Mouse (Mus musculus) liver, adult 2 months (tissue): ENCODE results near the gene Ssna1. TPM values are rescaled to one million over a fixed set of nuclear protein-coding genes. Genes with fewer than 3 reads are reported as not detected.
A peak's percentile ranks its signal among the peaks of the same experiment; 100 is the strongest.

Experiments
- DNase-seq: peaks from one replicate; pipeline ENCODE4 v3.0.0-alpha.2; 2011; ENCODE audit warnings: low read depth, low spot score; ENCODE audit errors: extremely low read depth
- H3K27ac ChIP-seq: fragments of 200-500 bp; replicated peaks from 2 replicates; pipeline ENCODE4 v1.5.1; 2012; ENCODE audit warnings: low read depth, mild to moderate bottlenecking, control low read depth, inconsistent platforms, low read length; ENCODE audit not compliant: insufficient read depth
- H3K27me3 ChIP-seq: fragments of 200-500 bp; 2 replicates; pipeline ENCODE4 v1.6.1; 2012; ENCODE audit warnings: mild to moderate bottlenecking, moderate library complexity, low read length, inconsistent platforms; ENCODE audit not compliant: control insufficient read depth, insufficient read depth
- H3K36me3 ChIP-seq: fragments of 200-500 bp; 2 replicates; pipeline ENCODE4 v1.6.1; 2012; ENCODE audit warnings: low read length, inconsistent platforms; ENCODE audit not compliant: control insufficient read depth, insufficient read depth
- H3K4me1 ChIP-seq: fragments of 200-500 bp; 2 replicates; pipeline ENCODE4 v1.6.1; 2011; ENCODE audit warnings: low read length; ENCODE audit not compliant: control insufficient read depth, insufficient read depth
- H3K4me3 ChIP-seq: fragments of 200-500 bp; 2 replicates; pipeline ENCODE4 v1.5.1; 2011; ENCODE audit warnings: low read depth, mild to moderate bottlenecking, control low read depth, low read length, moderate library complexity; ENCODE audit not compliant: insufficient read depth
- H3K79me2 ChIP-seq: fragments of 200-500 bp; 2 replicates; pipeline ENCODE4 v1.6.1; 2012; ENCODE audit warnings: inconsistent platforms, mild to moderate bottlenecking, low read length, moderate library complexity; ENCODE audit not compliant: control insufficient read depth, insufficient read depth
- H3K9ac ChIP-seq: fragments of 200-500 bp; 2 replicates; pipeline ENCODE4 v1.6.1; 2012; ENCODE audit warnings: low read depth, mild to moderate bottlenecking, control low read depth, inconsistent platforms, low read length
- CTCF ChIP-seq: fragments of 200-500 bp; IDR thresholded peaks from 2 replicates; pipeline ENCODE4 v1.5.1; 2011; ENCODE audit warnings: low read depth, low read length, control low read depth
- POLR2A ChIP-seq: fragments of 200-500 bp; IDR thresholded peaks from 2 replicates; pipeline ENCODE4 v1.6.1; 2011; ENCODE audit warnings: low read length, control low read depth; ENCODE audit not compliant: insufficient read depth; ENCODE audit errors: extremely low read depth
- WGBS: fragments of 180-500 bp; shearing (Covaris S2); methylation state at CpG from one replicate; pipeline ENCODE4 v1.1.7; 2018; 5-methylcytosine and 5-hydroxymethylcytosine counted together
- polyA plus RNA-seq: library from polyadenylated mRNA; depleted of rRNA; stranded (reverse); fragments of >200 nt; gene quantifications from 2 replicates; pipeline ENCODE4 v1.2.3, GENCODE M21; 2012
- total RNA-seq: library from RNA; depleted of rRNA; stranded (reverse); fragments of >200 nt; gene quantifications from 2 replicates; pipeline ENCODE4 v1.2.3, GENCODE M21; 2014

Ssna1 gene
- total and polyA plus RNA-seq, 2 experiments, result 17.6 to 25.5 TPM

DNA sequence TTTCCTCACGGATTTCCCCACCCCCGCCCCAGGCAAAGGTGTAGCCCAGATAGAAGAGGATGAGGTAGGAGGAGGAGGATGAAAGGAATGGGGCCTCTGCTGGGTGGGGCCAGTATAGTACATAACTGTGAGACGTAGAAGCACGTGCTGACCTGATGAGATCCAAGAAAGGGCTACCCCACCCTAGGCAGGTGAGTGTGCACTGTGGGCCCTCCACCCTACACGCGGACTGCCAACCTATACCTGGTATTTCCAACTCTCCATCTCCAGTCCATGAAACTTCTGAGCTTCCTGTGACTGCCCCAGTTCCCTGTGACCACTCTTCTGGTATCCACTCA lies 30.8 kb downstream of the Ssna1 start:
- 17% methylated on average over 6 of the region's 6 CpGs for WGBS
- H3K36me3 ChIP-seq, result no peaks in the 10 kb centered on the region
- no peak for DNase-seq
- H3K27ac ChIP-seq, result no peak overlapping the region
- H3K4me1 ChIP-seq, result peaks cover 4% of the 10 kb centered on the region; the same call in 1 of the 2 replicates
- H3K27me3 ChIP-seq, result 0 out of 2 replicates have a peak, but pooled peaks cover 7% of the 10 kb centered on the region
- no peak overlapping the region for H3K9ac ChIP-seq
- TF ChIP-seq POLR2A (no peak), CTCF (no peak)
- no peak overlapping the region for H3K4me3 ChIP-seq
- H3K79me2 ChIP-seq, result no peaks in the 10 kb centered on the region; the same call in 1 of the 2 replicates

DNA sequence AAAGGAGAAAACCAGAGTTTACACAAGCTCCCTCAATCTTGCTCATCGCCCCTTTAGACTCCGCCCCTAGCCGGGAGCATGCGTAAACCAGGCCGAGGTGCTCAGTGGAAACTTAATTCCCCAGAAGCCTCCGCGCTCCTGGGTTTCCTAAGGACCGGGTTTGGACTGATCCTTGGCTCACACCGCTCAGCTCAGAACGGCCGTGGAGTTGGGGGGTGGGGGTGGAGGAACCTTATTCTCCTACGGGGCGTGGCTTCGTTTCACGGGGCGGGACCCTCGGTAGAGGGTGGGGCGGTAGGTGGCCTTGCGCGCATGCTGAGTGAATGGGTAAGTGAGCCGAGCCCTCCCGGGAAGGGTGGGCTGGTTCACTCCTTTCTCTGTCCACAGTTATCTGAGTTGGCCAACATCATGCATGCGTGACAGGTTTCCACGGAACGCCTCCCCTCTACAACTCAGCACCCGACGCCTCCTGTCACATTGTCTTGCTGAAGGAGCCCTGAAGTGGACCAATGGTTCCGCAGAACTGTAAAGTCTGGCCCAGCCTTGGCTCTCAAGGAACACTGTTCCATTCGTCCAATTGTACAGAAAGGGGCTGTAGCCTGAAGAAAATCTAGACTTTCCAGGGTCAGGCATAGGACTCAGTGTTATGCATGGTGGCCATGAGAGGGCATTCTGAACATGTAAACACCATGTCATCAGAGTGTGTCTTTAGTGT lies 31.4 kb downstream of the Ssna1 start:
- Histone ChIP-seq H3K4me1 (peaks cover 4% of the 10 kb centered on the region; the same call in 1 of the 2 replicates), H3K27ac (no peak overlapping the region), H3K36me3 (no peaks in the 10 kb centered on the region), H3K4me3 (peak overlapping the region; percentile 36; the same call in 1 of the 2 replicates), H3K79me2 (no peaks in the 10 kb centered on the region; the same call in 1 of the 2 replicates), H3K27me3 (0 out of 2 replicates have a peak, but pooled peaks cover 7% of the 10 kb centered on the region), H3K9ac (peak overlapping the region; percentile 6; the same call in 1 of the 2 replicates)
- DNase-seq, result no peak
- TF ChIP-seq POLR2A (no peak), CTCF (no peak)
- WGBS, result 4% methylated on average over 29 of the region's 29 CpGs

DNA sequence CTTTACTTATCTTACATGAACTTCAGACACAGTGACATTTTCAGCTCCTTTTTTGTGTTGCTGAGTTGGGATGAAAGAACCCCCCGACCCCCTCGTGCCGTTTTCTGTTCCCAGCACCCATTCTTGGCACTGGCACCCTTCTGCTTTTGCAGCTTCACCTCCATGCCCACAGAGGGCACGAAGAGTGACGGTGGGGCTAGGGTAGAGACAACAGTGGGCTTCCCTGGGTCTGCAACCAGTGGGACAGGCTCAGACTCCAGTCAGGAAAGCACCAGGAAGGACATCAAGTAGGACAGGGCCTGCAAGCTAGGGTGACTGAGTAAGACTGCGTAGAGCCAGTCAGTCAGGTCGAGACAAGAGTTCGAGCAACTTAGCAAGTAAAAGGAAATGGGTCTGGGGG lies 31.9 kb downstream of the Ssna1 start:
- no peak overlapping the region for H3K4me3 ChIP-seq
- no peak for DNase-seq
- no peaks in the 10 kb centered on the region for H3K79me2 ChIP-seq
- H3K27me3 ChIP-seq, result 0 out of 2 replicates have a peak, but pooled peaks cover 7% of the 10 kb centered on the region
- 71% methylated on average over 8 of the region's 8 CpGs for WGBS
- TF ChIP-seq POLR2A, result no peak
- TF ChIP-seq CTCF, result no peak
- no peak overlapping the region for H3K27ac ChIP-seq
- no peak overlapping the region for H3K9ac ChIP-seq
- H3K36me3 ChIP-seq, result no peaks in the 10 kb centered on the region
- peaks cover 4% of the 10 kb centered on the region; the same call in 1 of the 2 replicates for H3K4me1 ChIP-seq

DNA sequence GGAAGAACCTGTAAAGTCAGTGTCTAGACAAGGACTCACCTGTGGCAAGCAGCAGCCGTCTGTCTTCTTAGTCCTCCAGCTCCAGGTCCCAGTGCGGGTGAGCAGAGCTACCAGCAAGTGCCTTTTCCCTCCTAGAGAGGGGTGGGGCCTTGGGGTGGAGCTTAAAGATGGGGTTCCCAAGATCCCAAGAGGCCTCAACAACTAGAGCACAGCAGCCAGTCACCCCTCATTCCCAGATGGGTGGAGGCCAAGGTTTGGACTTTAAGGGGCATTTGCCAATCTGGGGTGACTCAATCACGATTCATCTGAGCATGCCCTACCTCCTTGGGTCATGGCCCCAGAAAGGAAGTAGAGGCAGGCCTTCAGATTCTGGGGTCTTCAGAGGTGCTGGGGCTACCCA lies 32.5 kb downstream of the Ssna1 start:
- Histone ChIP-seq H3K27me3 (0 out of 2 replicates have a peak, but pooled peaks cover 7% of the 10 kb centered on the region), H3K36me3 (no peaks in the 10 kb centered on the region), H3K79me2 (no peaks in the 10 kb centered on the region), H3K9ac (no peak overlapping the region), H3K4me1 (peaks cover 4% of the 10 kb centered on the region; the same call in 1 of the 2 replicates), H3K27ac (no peak overlapping the region), H3K4me3 (no peak overlapping the region)
- DNase-seq, result no peak
- no peak for TF ChIP-seq POLR2A
- TF ChIP-seq CTCF, result no peak
- 83% methylated on average over 3 of the region's 3 CpGs for WGBS

DNA sequence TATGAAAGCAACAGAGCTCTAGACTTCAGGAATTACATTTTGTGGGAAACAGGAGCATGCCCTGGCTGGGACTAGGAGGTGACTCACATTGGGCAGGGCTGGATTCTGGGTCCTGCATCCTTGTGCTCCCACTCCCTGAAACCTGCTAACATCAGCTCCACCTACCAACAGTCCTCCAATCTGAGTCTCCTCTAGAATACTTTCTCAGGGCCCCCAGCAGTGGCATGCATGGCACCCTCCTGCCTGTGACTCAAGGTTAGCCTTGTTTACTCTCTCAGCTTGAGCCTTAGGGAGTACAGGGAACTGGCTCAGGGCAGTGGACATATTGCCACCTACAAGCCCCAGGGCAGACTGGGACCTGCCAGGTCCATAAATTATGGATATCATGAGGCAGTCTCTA lies 34.1 kb downstream of the Ssna1 start:
- no peak for DNase-seq
- no peaks in the 10 kb centered on the region for H3K79me2 ChIP-seq
- TF ChIP-seq POLR2A (no peak), CTCF (no peak)
- peaks cover 4% of the 10 kb centered on the region; the same call in 1 of the 2 replicates for H3K4me1 ChIP-seq
- no peak overlapping the region for H3K9ac ChIP-seq
- 0 out of 2 replicates have a peak, but pooled peaks cover 7% of the 10 kb centered on the region for H3K27me3 ChIP-seq
- H3K4me3 ChIP-seq, result no peak overlapping the region
- H3K36me3 ChIP-seq, result no peaks in the 10 kb centered on the region
- H3K27ac ChIP-seq, result no peak overlapping the region

DNA sequence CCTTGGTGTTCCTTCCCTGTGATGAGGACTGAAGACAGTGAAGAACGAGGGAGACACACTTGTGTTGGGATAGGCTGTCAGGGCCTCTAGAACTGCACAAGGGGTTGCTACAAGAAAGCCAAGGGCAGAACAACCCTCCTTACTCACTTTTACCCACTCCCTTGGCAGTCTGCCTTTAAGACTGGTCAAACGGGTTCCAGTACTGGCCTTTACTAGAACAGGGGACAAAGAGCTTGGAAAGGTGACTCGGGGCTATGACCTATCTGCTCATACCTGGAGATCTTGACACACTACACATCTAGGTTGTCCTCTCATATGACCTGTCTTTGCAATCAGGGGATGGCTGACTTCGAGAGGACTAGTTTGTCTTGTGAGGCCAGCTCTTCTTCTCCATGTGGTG lies 34.7 kb downstream of the Ssna1 start:
- no peak for DNase-seq

More for the DNA sequence above, 34.7 kb downstream of the Ssna1 start:
- Histone ChIP-seq H3K4me1 (peaks cover 4% of the 10 kb centered on the region; the same call in 1 of the 2 replicates), H3K27ac (no peak overlapping the region), H3K9ac (no peak overlapping the region), H3K79me2 (no peaks in the 10 kb centered on the region), H3K4me3 (no peak overlapping the region), H3K27me3 (0 out of 2 replicates have a peak, but pooled peaks cover 7% of the 10 kb centered on the region), H3K36me3 (no peaks in the 10 kb centered on the region)
- 58% methylated on average over 4 of the region's 4 CpGs for WGBS
- TF ChIP-seq CTCF (no peak), POLR2A (no peak)
